Mouse (Mus musculus): Measurements from ENCODE around the gene Fstl4. TPM values are rescaled to one million over a fixed set of nuclear protein-coding genes. Genes with fewer than 3 reads are reported as not detected.
A peak's percentile ranks its signal among the peaks of the same experiment; 100 is the strongest.

Gene Fstl4
- 1 to 10 TPM; 2.9 to 3.2 TPM for total RNA-seq (2021)
- long read RNA-seq, experiment 1, full-length matches to known transcripts, result 1 of 1 reads
- long read RNA-seq, experiment 1, partial matches to known transcripts, result 0 of 1 reads
- long read RNA-seq, experiment 1, other reads (novel, unspliced or antisense), result 0 of 1 reads
- long read RNA-seq, experiment 2, result 0 reads

GRCm38 (mm10) chr11:52764461-52764893 lies at the start of gene Fstl4:
Gene Fstl4, plus strand, starts transcription at chr11:52764634.
- DNase-seq, result peak; percentile 36 to 50
- intact Hi-C loops (cut with DNase I), result loop anchor here (2.0 to 10.0 kb wide), 2 partner anchors 268 to 490 kb away; no protein-coding TSS in a partner anchor

DNA sequence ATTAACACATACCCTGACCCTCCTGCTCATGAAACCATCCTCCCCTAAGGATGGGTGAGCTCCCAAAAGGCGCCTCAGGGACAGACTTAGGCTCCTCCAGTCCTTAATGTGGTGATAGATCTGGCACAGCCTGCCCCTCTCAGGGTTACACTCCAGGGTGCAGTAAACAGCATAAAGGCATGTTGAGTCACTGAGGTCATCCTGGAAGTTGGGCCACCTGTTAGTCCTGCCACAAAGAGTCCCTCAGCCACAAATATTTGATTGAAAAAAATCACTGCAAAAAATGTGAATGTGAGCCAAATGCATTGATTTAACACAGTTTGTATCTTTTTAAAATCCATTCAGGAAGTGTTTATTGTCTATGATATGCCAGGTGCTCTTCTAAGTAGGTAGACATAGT lies 45.9 kb upstream of the Fstl4 start:
- intact Hi-C loops (cut with DNase I), result no loop called here
- no peak for DNase-seq

GRCm38 (mm10) chr11:52721087-52721486 lies 43.3 kb upstream of the Fstl4 start:
- intact Hi-C loops (cut with DNase I), result no loop called here

DNA sequence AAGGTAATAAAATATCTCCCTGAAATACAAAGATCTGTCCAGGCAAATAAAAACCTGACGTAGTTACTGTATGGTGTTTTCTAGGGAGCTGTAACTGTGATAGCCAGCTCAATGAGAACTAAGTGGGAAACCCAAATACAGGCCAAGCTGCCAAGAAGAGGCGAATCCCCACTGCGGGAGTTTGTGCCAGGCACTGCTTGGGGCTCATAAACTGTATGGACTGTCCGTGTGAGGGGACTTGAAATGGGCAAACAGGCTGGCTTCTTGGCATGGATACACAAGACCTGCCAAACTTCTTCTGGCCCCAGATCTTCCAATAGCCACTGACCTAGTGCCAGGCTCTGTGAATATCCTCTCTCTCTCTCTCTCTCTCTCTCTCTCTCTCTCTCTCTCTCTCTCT lies 41.7 kb upstream of the Fstl4 start:
- intact Hi-C loops (cut with DNase I), result no loop called here

More at GRCm38 (mm10) chr11:52721087-52721486, 43.3 kb upstream of the Fstl4 start:
- no peak for DNase-seq

GRCm38 (mm10) chr11:52726001-52726400 lies 38.4 kb upstream of the Fstl4 start:
- intact Hi-C loops (cut with DNase I), result no loop called here
- DNase-seq, result no peak

More for the DNA sequence above, 41.7 kb upstream of the Fstl4 start:
- no peak for DNase-seq

- intact Hi-C loops (cut with DNase I), result no loop called here
- no peak for DNase-seq
Observed at GRCm38 (mm10) chr11:52728479-52728878, 36.0 kb upstream of the Fstl4 start.

DNA sequence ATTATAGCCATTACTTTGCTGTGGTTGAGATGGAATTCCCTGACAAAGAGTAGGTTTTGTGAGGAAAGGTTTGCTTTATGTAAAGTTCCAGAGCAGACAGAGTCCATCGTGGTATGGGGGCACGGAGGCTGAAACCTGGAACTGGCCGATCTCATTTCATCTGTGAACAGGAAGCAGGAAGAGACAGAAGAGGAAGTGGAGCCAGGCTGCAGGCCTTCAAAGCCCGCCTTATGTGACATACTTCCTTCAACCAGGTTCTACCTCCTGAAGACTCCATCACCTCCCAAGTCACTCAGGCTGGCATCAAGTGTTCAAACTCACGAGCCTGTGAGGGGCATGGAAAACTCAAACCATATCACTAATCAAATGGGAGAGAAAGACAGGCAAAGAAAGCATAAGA lies 34.5 kb upstream of the Fstl4 start:
- DNase-seq, result no peak
- intact Hi-C loops (cut with DNase I), result no loop called here

DNA sequence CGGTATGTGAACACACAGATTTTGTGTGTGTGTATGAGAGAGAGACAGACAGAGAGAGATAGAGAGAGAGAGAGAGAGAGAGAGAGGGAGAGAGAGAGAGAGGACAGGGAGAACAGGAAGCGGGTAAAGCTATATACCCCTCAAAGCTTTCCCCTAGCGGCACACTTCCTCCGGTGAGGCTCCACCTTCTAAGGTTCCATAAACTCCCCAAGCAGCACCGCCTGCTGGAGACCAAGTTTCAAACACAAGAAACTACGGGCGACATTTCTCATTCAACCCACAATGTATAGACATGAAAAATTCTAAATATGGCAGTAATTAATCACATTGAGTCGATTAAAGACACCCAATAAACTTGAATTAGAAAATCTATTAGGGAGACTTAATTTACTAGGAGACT lies 32.5 kb upstream of the Fstl4 start:
- intact Hi-C loops (cut with DNase I), result no loop called here
- no peak for DNase-seq

DNA sequence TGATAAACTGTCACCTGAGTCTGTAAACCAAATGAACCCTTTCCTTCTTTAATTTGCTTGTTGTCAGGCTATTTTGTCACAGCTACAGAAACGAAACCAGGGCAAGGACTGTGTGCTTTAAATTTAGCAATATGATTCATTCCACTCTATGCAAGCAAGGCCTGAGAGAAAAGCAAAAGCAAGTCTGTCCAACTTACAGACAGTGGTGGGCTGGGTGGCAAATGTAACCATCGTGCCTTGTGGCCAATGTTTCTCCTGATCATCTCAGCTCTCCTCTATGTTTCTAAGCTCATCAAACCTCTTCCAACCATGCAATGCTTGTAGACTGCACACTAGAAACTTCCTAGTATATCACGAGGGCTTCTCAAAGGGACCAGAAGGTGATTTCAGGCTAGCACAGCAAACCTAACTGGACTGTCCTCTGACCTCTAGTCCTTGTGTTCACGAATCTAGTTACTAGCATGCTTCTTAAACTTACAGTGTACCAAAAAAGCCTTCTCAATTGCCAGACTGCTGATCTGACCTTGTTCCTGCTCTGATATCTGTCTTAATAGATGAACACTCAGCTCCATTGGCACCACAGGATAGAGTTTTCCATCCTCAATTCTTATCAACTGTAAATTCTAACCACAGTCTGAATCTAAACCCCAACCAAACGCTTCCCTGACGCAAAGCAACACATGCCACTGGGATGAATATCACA lies 29.8 kb upstream of the Fstl4 start:
- no peak for DNase-seq

DNA sequence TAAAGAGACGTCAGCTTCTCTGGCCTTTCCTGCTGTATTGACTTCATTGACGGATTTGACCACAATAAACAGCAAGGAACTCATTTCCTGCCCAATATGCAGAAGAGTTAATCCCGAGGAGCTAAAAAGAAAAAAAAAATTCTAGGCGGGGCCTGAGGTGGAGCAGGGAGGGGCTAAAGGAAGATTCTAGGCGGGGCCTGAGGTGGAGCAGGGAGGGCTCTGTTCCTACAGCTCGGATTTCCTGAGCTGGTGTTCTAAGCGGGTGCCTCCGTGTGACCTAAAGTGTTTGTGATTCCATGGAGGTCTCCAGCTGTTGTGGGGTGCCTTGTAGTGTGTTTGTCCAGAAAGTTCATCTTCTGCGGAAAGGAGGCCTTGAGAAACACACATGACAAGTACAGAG lies 25.2 kb upstream of the Fstl4 start:
- intact Hi-C loops (cut with DNase I), result no loop called here
- no peak for DNase-seq

More for the DNA sequence above, 29.8 kb upstream of the Fstl4 start:
- intact Hi-C loops (cut with DNase I), result no loop called here

DNA sequence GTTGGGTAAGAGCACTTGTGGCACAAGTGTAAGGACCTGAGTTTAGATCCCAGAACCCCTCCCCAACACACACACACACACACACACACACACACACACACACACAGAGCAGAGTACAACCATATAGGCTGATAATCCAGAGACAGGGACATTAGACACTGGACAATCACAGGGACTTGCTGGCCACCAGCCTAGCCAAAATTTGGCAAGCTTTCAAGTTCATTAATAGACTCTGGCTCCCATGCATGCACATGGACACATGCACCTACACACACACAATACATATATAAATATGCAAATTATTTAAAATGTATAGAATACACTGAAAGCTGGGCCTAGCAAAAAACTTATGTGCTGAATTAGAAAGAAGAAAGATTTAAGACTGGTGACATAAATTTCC lies 24.0 kb upstream of the Fstl4 start:
- no peak for DNase-seq
- intact Hi-C loops (cut with DNase I), result no loop called here

DNA sequence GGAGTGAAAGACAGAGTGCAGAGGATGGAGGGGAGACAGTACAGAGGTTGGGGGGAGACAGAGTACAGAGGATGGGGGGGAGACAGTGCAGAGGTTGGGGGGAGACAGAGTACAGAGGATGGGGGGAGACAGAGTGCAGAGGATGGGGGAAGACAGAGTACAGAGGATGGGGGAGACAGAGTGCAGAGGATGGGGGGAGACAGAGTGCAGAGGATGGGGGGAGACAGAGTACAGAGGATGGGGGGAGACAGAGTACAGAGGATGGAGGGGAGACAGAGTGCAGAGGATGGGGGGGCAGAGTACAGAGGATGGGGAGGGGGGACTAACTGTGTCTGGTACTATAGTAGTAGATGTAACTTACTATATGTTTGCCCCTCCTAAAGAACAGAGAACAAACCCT lies 20.5 kb upstream of the Fstl4 start:
- no peak for DNase-seq
- intact Hi-C loops (cut with DNase I), result no loop called here

DNA sequence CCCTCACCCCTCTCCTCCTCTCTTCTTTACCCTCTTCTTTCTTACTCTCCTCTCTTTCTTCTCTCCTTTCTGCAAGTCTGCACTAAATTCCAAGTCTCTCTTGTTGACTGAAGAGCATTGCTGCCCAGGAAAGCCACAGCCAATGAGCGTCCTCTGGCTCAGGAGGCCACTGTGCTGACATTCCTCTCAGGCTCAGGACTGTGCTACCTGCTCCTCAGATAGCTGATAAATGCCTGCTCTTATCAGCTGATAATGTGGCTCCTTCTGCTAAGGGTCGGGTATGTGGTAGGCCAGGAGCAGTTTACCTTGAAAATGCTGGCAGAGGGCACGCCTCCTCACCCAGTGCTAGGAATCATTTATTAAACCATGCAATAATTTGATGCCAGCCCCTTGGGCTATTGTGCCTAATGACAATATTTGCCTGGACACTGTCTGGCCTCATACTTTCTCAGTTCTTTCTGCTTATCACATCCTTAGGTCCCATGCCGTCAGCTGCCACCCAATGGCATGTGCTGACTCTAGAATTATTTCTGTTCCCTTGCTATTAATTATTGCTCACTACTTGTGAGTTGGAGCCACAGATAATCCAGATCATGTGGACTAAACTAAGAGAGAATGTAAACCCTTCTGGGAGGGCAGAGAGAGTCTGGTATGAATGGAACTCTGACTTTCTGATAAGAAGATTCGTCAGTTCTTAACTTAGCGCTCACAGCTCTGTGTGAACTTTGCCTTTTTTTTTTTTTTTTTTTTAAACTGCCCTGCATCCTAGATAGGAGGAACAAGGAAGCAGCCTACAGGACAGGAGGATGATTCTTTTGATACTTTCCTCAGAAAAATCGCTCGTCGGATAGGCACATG lies 19.6 kb upstream of the Fstl4 start:
- intact Hi-C loops (cut with DNase I), result no loop called here
- peak in 1 of 2 experiments; percentile 4 for DNase-seq

GRCm38 (mm10) chr11:52747206-52747605 lies 17.2 kb upstream of the Fstl4 start:
- intact Hi-C loops (cut with DNase I), result no loop called here

GRCm38 (mm10) chr11:52747766-52748456 lies 16.5 kb upstream of the Fstl4 start:
- intact Hi-C loops (cut with DNase I), result no loop called here
- DNase-seq, result no peak

More at GRCm38 (mm10) chr11:52747206-52747605, 17.2 kb upstream of the Fstl4 start:
- DNase-seq, result no peak

DNA sequence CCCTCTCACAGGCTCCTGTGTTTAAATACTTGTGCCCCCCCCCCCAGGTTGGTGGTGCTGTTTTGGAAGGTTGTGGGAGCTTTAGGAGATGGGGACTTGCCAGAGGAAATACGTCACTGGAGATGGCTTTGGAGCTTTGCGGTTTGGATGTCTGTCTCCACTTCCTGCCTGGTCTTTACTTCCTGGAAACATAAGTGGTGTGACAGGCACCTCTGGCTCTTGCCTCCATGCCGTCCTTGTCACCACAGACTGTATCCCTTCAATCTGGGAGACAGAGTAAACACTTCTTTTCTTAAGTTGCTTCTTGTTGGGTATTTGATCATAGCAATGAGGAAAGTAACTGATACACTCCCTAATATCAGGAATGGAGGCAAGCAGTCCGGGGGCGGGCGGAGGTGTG lies 14.4 kb upstream of the Fstl4 start:
- intact Hi-C loops (cut with DNase I), result no loop called here
- DNase-seq, result no peak

GRCm38 (mm10) chr11:52752524-52752923 lies 11.9 kb upstream of the Fstl4 start:
- intact Hi-C loops (cut with DNase I), result no loop called here
- no peak for DNase-seq

- no peak for DNase-seq
- intact Hi-C loops (cut with DNase I), result no loop called here
Observed at GRCm38 (mm10) chr11:52753261-52753660, 11.2 kb upstream of the Fstl4 start.

- no peak for DNase-seq
Observed at GRCm38 (mm10) chr11:52761800-52762199, 2.6 kb upstream of the Fstl4 start.

GRCm38 (mm10) chr11:52764894-52765677 lies 652 bp downstream of the Fstl4 start:
- peak in 1 of 2 experiments; percentile 13 for DNase-seq
- intact Hi-C loops (cut with DNase I), result loop anchor here (2.0 to 10.0 kb wide), 4 partner anchors 243 to 490 kb away; no protein-coding TSS in a partner anchor

More at GRCm38 (mm10) chr11:52761800-52762199, 2.6 kb upstream of the Fstl4 start:
- intact Hi-C loops (cut with DNase I), result loop anchor here (10.0 kb wide), 1 partner anchor 493 kb away; no protein-coding TSS in a partner anchor
